Mouse (Mus musculus): Measurements from ENCODE around the gene Trpc4ap.
A peak's percentile ranks its signal among the peaks of the same experiment; 100 is the strongest.
"Not testable (repeated sequence)": the region's sequence is repeated elsewhere in the genome, so short reads cannot be mapped to it uniquely, and the experiment has no call there.

The Trpc4ap gene

GRCm38 (mm10) chr2:155691723-155692493, at the start of gene Trpc4ap:
Trpc4ap (minus strand) TSS chr2:155692384.
- DNase-seq (ENCODE audit: low spot score) = peak; percentile 96

DNA sequence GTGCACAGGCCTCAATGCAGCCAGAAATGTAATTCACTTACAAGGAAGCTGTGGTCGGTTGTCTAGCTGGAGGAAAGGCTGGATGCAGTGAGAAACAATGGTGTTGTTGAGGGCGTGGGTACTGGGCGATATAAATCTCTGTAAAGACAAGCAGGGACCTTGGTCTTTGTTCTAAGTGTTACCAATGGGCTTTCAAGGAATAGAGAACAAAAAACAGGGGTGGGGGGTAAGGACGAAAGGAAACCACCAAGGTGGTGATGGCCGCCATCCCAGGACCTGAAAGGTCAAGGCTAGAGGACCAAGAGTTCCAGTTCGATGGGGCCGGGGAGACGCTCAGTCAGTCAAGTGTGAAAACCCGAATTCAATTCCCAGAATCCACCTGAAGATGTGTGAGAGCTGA, 45.6 kb upstream of the Trpc4ap start:
- no peak for DNase-seq (ENCODE audit: low spot score)

DNA sequence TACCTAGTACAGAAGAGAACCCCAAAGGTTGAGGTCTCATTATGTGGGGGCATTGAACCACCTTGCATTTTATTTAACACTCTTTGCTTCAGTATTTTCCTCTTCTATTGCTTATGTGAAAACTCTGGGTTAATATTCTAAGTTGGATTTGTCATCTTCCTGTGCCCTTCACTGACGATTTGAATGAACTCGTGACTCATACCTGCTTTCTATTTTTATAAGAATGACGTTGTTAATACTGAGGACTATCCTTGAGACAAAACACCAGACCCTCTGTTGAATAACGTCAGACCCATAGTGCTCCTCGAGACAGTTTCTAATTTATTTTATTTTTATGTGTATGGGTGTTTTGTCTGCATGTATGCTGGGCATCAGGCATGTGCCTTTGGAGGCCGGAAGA, 44.8 kb upstream of the Trpc4ap start:
- DNase-seq (ENCODE audit: low spot score) = no peak

- not testable (repeated sequence) for DNase-seq (ENCODE audit: low spot score)
Observed at GRCm38 (mm10) chr2:155735766-155736165, 43.6 kb upstream of the Trpc4ap start, which contains the start of gene Gm17581. Gm17581 (minus strand) TSS chr2:155735866.

- DNase-seq (ENCODE audit: low spot score) = no peak
Observed at GRCm38 (mm10) chr2:155735080-155735479, 42.9 kb upstream of the Trpc4ap start.

GRCm38 (mm10) chr2:155729158-155729645, 37.0 kb upstream of the Trpc4ap start, which contains the start of gene Edem2:
Edem2 (minus strand) TSS chr2:155729475.
- peak; percentile 93 for DNase-seq (ENCODE audit: low spot score)

GRCm38 (mm10) chr2:155728742-155729141, 36.6 kb upstream of the Trpc4ap start:
- DNase-seq (ENCODE audit: low spot score) = peak; percentile 11

GRCm38 (mm10) chr2:155727764-155728395, 35.7 kb upstream of the Trpc4ap start:
- no peak for DNase-seq (ENCODE audit: low spot score)

DNA sequence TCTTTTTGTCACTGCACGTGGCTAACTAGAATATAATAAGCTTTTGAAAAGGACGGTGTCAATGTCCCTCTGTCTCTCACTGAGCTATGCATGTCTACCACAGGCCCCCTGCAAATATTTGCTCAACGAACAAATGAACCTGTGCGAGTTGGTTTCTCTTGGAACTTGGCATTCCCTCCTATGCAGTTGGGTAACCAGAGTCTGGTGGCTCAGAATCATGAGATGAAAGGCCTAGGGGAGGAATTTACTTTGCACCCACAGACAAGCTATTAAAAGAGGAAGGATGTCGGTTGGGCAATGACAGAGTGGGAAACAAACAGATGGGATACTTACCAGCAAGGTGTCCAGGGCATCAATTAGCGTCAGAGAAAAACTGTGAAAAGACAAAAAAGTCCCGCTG, 34.1 kb upstream of the Trpc4ap start:
- no peak for DNase-seq (ENCODE audit: low spot score)

DNA sequence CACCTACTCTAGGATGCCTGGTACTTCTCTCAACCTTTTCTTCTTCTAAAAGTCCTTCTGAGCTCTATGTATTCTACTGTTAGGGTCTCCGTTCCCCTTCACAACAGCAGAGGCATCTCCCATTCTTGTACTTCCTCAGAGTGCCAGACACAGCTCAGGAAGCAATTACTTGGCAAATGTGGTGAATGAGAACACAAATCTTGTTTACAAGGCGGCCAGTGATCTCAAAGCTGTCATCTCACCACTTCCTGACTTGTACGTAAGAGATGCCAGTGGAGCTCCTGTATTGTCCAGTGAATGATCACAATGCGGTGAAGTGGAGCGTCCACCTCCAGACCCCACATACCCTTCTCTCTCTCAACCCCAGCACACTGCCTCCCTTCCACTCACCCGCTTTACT, 32.3 kb upstream of the Trpc4ap start:
- no peak for DNase-seq (ENCODE audit: low spot score)

DNA sequence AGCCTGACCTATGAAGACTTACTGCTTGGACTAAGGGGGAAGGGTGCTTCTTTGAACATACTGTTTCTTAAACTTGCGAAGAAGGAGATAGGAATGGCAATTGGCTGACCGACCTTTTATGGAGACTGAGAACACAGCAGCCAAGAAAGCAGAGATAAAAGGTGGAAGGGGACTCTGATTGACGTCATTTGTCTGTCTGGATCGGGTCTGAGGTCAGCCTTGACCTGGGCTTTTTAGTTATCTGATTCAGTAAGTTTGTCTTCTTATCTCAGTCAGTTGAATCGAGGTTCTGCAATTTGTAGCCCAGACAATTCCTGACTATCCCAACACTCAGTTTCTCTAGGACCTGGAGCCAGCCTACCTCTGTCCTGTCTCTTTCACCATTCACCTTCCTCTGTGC, 31.9 kb upstream of the Trpc4ap start:
- no peak for DNase-seq (ENCODE audit: low spot score)

- no peak for DNase-seq (ENCODE audit: low spot score)
Observed at GRCm38 (mm10) chr2:155720585-155720984, 28.4 kb upstream of the Trpc4ap start.

DNA sequence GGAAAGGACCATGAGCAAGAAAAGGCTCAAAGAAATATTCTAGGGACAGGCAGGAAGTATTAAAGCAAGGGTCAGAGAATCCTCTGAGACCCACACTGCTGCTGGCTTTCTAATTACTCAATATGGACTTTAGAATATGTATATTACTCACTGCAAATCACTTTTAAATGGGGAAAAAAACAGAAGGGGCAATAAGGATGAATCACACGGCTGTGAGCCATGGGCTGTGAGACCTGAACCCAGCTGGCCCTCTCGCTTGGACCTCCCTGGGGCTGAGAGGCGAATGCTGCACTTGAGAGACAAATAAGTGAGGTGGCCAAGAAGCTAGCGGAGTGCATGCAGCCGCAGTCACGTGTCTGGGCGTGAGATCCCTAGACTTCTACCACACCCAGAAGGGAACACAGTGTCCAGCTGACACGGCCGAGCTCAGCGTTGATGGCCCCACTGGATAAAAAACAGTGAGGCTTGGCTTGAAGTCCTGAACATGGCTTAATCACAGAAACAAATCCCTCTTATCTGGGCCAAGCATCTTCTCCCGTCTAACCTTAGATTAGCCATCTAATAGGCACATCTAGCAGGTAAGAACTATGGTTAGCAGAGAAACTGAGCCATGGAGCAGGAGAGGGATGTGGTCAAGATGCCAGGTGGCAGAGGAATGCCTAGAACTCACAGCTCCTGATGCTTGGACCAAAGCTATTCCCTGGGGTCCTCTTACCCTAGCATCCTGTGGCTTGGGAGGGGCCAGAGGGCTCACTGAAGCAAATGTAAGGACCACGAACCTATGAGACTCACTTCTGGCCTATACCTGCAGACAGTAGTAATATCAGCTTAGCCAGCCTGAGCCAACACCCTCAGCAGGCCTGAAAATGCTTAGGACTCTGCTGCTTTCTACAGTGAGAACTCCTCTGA, 25.2 kb upstream of the Trpc4ap start:
- no peak for DNase-seq (ENCODE audit: low spot score)

DNA sequence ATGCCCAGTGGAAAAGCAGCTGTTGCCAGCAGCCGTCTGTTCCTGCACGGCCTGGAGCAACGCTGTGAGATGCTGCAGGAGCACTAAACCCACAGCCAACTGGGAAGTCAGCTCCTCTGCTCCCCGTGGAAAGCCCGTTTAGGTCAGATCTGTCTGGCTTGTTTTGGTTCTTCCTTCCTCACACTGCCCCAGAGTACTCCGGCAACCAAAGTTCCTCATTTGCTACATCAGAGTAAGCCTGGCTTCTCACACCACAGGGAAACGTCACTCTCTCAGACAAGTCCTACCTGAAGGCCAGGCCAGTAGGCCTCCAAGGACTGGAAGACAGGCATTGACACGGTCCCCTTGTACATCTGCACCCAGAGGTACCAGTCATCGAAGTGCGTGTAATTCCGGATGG, 18.4 kb upstream of the Trpc4ap start:
- DNase-seq (ENCODE audit: low spot score) = no peak

DNA sequence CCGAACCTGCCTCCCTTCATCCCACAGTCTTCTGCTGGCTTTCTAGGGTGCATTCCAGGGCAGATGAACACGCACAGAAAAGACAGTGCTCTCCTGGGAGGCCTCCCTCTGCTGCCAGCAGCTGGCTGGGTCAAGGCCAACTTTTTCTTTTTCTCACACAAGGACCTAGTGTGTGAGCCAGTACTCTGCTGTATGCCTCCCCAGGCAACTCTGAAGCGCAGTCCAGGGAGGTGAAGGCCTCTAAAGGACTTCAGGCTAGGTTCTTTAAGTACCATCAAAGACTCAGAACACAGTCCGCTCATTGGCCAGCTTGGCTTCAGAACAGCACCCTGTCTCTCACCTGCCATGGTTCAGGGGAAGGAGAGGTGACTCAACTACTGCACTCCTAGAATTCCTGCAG, 15.1 kb upstream of the Trpc4ap start:
- no peak for DNase-seq (ENCODE audit: low spot score)

GRCm38 (mm10) chr2:155703630-155704029, 11.4 kb upstream of the Trpc4ap start:
- no peak for DNase-seq (ENCODE audit: low spot score)

DNA sequence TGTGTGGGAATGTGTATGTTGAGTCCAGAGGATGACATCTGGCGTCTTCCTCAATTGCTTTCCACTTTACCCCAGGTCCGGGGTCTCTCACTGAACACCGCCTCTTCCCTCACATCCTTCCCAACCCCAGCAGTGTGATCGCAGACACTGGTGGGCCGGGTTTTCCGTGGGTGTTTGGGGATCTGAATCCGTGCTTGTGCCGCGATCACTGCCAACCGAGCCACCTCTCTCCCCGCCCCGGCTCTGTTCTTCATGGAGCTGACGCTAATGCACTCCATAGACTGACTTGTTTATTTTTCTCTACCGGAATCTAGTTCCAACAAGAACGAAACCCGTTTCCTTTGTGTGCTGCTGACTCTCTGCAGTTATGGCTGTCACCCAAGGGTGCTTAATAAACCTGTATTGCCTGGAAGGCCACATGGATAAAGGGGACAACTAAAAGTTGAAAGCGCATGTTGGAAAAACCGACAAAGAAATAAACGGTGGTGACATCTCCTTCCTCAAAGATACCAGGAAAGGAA, 9.3 kb upstream of the Trpc4ap start:
- DNase-seq (ENCODE audit: low spot score) = no peak

DNA sequence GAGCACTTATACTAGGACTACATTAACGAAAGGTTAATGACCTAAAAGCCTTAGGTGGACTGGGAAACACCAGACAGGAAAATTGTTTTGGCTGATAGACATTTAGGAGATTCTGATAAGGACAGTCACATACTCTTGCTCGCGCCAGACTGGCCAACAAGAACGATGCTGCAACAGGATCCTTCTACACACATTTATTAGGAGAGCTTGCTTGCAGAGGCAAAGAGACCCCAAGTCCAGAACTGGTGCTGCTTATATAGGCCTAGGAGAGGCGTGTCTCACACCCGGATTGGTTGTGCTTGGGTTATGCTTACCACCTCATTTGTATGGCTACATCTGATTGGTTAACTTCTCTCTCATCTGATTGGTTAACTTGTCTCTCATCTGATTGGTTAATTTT, 6.3 kb upstream of the Trpc4ap start:
- not testable (repeated sequence) for DNase-seq (ENCODE audit: low spot score)

DNA sequence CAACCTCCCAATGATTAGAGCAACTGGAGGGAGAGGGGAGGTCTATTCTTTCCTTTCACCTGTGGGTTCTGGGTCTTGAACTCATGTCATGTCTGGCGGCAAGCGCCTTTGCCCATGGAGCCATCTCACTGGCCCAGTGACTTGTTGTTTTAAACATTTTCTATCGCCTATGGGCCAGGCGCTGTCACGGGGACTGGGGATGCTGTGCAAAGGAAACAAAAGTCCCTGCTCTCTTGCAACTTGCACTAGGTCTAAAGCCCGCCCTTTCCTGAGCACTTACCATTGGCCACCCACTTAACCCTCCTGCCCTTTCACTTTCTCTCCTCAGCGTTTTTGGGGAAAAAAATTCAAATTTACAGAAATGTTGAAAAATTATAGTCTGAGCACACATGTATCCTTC, 4.7 kb upstream of the Trpc4ap start:
- DNase-seq (ENCODE audit: low spot score) = no peak

GRCm38 (mm10) chr2:155696091-155696558, 3.9 kb upstream of the Trpc4ap start:
- peak; percentile 63 for DNase-seq (ENCODE audit: low spot score)

DNA sequence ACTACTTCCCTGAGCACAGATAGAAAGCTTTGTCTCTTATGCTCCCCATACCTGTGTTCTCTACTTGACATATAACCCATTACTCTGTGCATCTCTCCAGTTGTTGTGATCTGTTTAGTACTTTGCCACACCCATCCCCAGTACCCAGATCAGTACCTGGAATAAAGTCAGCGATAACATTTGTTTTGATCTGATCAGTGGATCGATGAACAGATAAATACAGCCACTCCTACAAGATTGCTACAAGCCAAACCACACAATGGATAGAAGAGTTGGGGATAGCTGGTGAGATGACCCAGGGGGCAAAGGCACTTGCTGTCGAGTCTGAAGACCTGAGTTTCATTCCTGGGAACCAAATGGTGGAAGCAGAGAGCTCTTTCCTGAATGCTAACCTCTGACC, 3.1 kb upstream of the Trpc4ap start:
- DNase-seq (ENCODE audit: low spot score) = no peak

GRCm38 (mm10) chr2:155694564-155694963, 2.4 kb upstream of the Trpc4ap start:
- no peak for DNase-seq (ENCODE audit: low spot score)

All from yolk sac, embryonic 10.5 days (tissue).